In genomic region chr11:85334778-85335177, GRCm38 (mm10) we compare ENCODE assay signal across 9 mouse cellular contexts. TPM values are rescaled to one million over a fixed set of nuclear protein-coding genes. Genes with fewer than 3 reads are reported as not detected.
DNase-seq lines count a peak whose midpoint lies in the region; ATAC-seq and TF ChIP-seq lines count a peak whose summit lies in the region.
"Had no signal": no experiment of that assay in that cellular context is flagged by ENCODE, and none has a peak within 500 bp of the region (broad histone marks: within the 10 kb centered on the region; RNA-seq: fewer than 3 reads in every experiment).

No protein-coding gene starts in this region.

- peak; percentile 75 for TF ChIP-seq CTCF in stomach, postnatal 0 days (IDR thresholded peaks at IDR 0.05; ENCODE audit: low read depth)

- H3K9ac ChIP-seq in forebrain, embryonic 15.5 days (replicated peaks), result no peak overlapping the region
- H3K9ac ChIP-seq in neural tube, embryonic 11.5 days (ENCODE audit: low read length), result no peak overlapping the region
- H3K9ac ChIP-seq in neural tube, embryonic 15.5 days (replicated peaks), result no peak overlapping the region
- H3K9ac ChIP-seq in liver, embryonic 13.5 days, result no peak overlapping the region
- no peak overlapping the region for H3K9ac ChIP-seq in stomach, postnatal 0 days (ENCODE audit: low read length)
- H3K9ac ChIP-seq: midbrain, embryonic 12.5 days had no signal

- no peak for TF ChIP-seq EP300 in stomach, postnatal 0 days (optimal IDR thresholded peaks at IDR 0.05)

- DNase-seq in forebrain, embryonic 10.5 days (ENCODE audit: extremely low spot score, low spot score), result peak; percentile 21
- peak; percentile 33 for DNase-seq in neural tube, embryonic 11.5 days (ENCODE audit: low spot score)
- DNase-seq in cerebellum, adult 11-12 months, result peak; percentile 56
- peak; percentile 40 for DNase-seq in gastrocnemius, postnatal 14 days
- peak; percentile 38 for DNase-seq in liver, embryonic 13.5 days
- peak; percentile 69 for DNase-seq in stomach, postnatal 0 days (ENCODE audit: low spot score)

- intact Hi-C loops in gastrocnemius, postnatal 14 days (cut with DNase I; ENCODE audit: low total_unique reads), result no loop called here

- no peak overlapping the region for H3K27ac ChIP-seq in forebrain, embryonic 10.5 days
- no peak overlapping the region for H3K27ac ChIP-seq in forebrain, embryonic 15.5 days (replicated peaks)
- H3K27ac ChIP-seq in neural tube, embryonic 11.5 days (ENCODE audit: low read depth, low read length), result no peak overlapping the region
- H3K27ac ChIP-seq in neural tube, embryonic 15.5 days (replicated peaks), result no peak overlapping the region
- H3K27ac ChIP-seq in liver, embryonic 13.5 days, result no peak overlapping the region
- H3K27ac ChIP-seq in stomach, postnatal 0 days (replicated peaks), result no peak overlapping the region
- H3K27ac ChIP-seq: midbrain, embryonic 12.5 days had no signal

- 62% methylated on average over 4 of the region's 4 CpGs for WGBS in forebrain, embryonic 10.5 days
- 49% methylated on average over 4 of the region's 4 CpGs for WGBS in forebrain, embryonic 15.5 days
- 45% methylated on average over 4 of the region's 4 CpGs for WGBS in neural tube, embryonic 11.5 days
- 43% methylated on average over 4 of the region's 4 CpGs for WGBS in neural tube, embryonic 15.5 days
- WGBS in liver, embryonic 13.5 days (ENCODE audit: insufficient replicate concordance), result 51% methylated on average over 4 of the region's 4 CpGs
- 40% methylated on average over 4 of the region's 4 CpGs for WGBS in stomach, postnatal 0 days

- no peak overlapping the region for H3K4me2 ChIP-seq in forebrain, embryonic 15.5 days (replicated peaks)
- H3K4me2 ChIP-seq in neural tube, embryonic 11.5 days (ENCODE audit: low read depth), result no peak overlapping the region
- no peak overlapping the region for H3K4me2 ChIP-seq in neural tube, embryonic 15.5 days
- H3K4me2 ChIP-seq in liver, embryonic 13.5 days, result no peak overlapping the region
- no peak overlapping the region for H3K4me2 ChIP-seq in stomach, postnatal 0 days (replicated peaks; ENCODE audit: low read depth)
- H3K4me2 ChIP-seq: midbrain, embryonic 12.5 days had no signal

- ATAC-seq in forebrain, embryonic 15.5 days (replicated peaks), result no peak
- no peak for ATAC-seq in neural tube, embryonic 11.5 days (ENCODE audit: insufficient read depth, low FRiP score, low TSS enrichment)
- no peak for ATAC-seq in neural tube, embryonic 15.5 days (ENCODE audit: low FRiP score)
- no peak for ATAC-seq in liver, embryonic 13.5 days (ENCODE audit: low read depth)
- peak; percentile 56; the same call in 1 of the 2 replicates for ATAC-seq in stomach, postnatal 0 days (ENCODE audit: low FRiP score, low TSS enrichment)

- peaks cover 99% of the 10 kb centered on the region for H3K36me3 ChIP-seq in forebrain, embryonic 10.5 days (replicated peaks)
- H3K36me3 ChIP-seq in forebrain, embryonic 15.5 days, result peaks cover 38% of the 10 kb centered on the region
- H3K36me3 ChIP-seq in neural tube, embryonic 11.5 days (ENCODE audit: control insufficient read depth, insufficient read depth, low read length), result no peaks in the 10 kb centered on the region; the same call in 1 of the 2 replicates
- H3K36me3 ChIP-seq in neural tube, embryonic 15.5 days, result peaks cover 31% of the 10 kb centered on the region
- peaks cover 80% of the 10 kb centered on the region for H3K36me3 ChIP-seq in liver, embryonic 13.5 days
- H3K36me3 ChIP-seq in stomach, postnatal 0 days (ENCODE audit: control insufficient read depth, insufficient read depth, low read length), result peaks cover 10% of the 10 kb centered on the region; the same call in 1 of the 2 replicates

- H3K27me3 ChIP-seq in forebrain, embryonic 10.5 days (ENCODE audit: poor library complexity, severe bottlenecking), result no peaks in the 10 kb centered on the region
- H3K27me3 ChIP-seq in forebrain, embryonic 15.5 days, result no peaks in the 10 kb centered on the region
- H3K27me3 ChIP-seq in neural tube, embryonic 11.5 days (ENCODE audit: control insufficient read depth, insufficient read depth, low read length), result no peaks in the 10 kb centered on the region
- H3K27me3 ChIP-seq in neural tube, embryonic 15.5 days (replicated peaks), result no peaks in the 10 kb centered on the region
- H3K27me3 ChIP-seq in liver, embryonic 13.5 days, result no peaks in the 10 kb centered on the region
- H3K27me3 ChIP-seq in stomach, postnatal 0 days (ENCODE audit: control insufficient read depth, insufficient read depth, low read length), result no peaks in the 10 kb centered on the region
- H3K27me3 ChIP-seq: midbrain, embryonic 12.5 days had no signal

- H3K9me3 ChIP-seq in forebrain, embryonic 10.5 days, result no peaks in the 10 kb centered on the region
- H3K9me3 ChIP-seq in forebrain, embryonic 15.5 days, result no peaks in the 10 kb centered on the region
- no peaks in the 10 kb centered on the region for H3K9me3 ChIP-seq in neural tube, embryonic 11.5 days (ENCODE audit: control insufficient read depth, low read length)
- H3K9me3 ChIP-seq in neural tube, embryonic 15.5 days (replicated peaks), result no peaks in the 10 kb centered on the region
- no peaks in the 10 kb centered on the region for H3K9me3 ChIP-seq in liver, embryonic 13.5 days (replicated peaks)
- no peaks in the 10 kb centered on the region for H3K9me3 ChIP-seq in stomach, postnatal 0 days (ENCODE audit: control insufficient read depth, low read length)
- H3K9me3 ChIP-seq: midbrain, embryonic 12.5 days had no signal

- H3K4me3 ChIP-seq in forebrain, embryonic 10.5 days, result no peak overlapping the region
- no peak overlapping the region for H3K4me3 ChIP-seq in forebrain, embryonic 15.5 days
- H3K4me3 ChIP-seq in neural tube, embryonic 11.5 days (ENCODE audit: low read depth, low read length), result no peak overlapping the region
- H3K4me3 ChIP-seq in neural tube, embryonic 15.5 days (replicated peaks), result no peak overlapping the region
- no peak overlapping the region for H3K4me3 ChIP-seq in liver, embryonic 13.5 days (replicated peaks)
- no peak overlapping the region for H3K4me3 ChIP-seq in stomach, postnatal 0 days (ENCODE audit: low read depth, low read length)
- H3K4me3 ChIP-seq: midbrain, embryonic 12.5 days had no signal

- H3K4me1 ChIP-seq in forebrain, embryonic 10.5 days, result no peaks in the 10 kb centered on the region
- H3K4me1 ChIP-seq in forebrain, embryonic 15.5 days, result peaks cover 4% of the 10 kb centered on the region; the same call in 1 of the 2 replicates
- H3K4me1 ChIP-seq in neural tube, embryonic 11.5 days (ENCODE audit: control insufficient read depth, insufficient read depth, low read length), result no peaks in the 10 kb centered on the region
- no peaks in the 10 kb centered on the region for H3K4me1 ChIP-seq in neural tube, embryonic 15.5 days
- H3K4me1 ChIP-seq in liver, embryonic 13.5 days (replicated peaks), result peaks cover 23% of the 10 kb centered on the region
- no peaks in the 10 kb centered on the region for H3K4me1 ChIP-seq in stomach, postnatal 0 days (replicated peaks; ENCODE audit: control insufficient read depth, insufficient read depth)
- H3K4me1 ChIP-seq: midbrain, embryonic 12.5 days had no signal

RNA-seq across cellular contexts. Expression of gene Bcas3, which starts 18.2 kb away (rescaled TPM):
- polyA plus RNA-seq in forebrain, embryonic 10.5 days (2016; fragmentation: Nextera tagmentation; extraction: Ambion mirVana), result 18.7 and 19.6 TPM in 2 replicates
- 25.3 and 30.1 TPM in 2 replicates for polyA plus RNA-seq in forebrain, embryonic 15.5 days (2015; fragmentation: Nextera tagmentation; extraction: Ambion mirVana)
- 42.2 and 44.3 TPM in 2 replicates for polyA plus RNA-seq in neural tube, embryonic 11.5 days (2014; fragmentation: Nextera tagmentation; extraction: Ambion mirVana)
- 30.0 and 31.6 TPM in 2 replicates for polyA plus RNA-seq in neural tube, embryonic 15.5 days (2015; fragmentation: Nextera tagmentation; extraction: Ambion mirVana)
- total RNA-seq in gastrocnemius, postnatal 14 days (2021), result 10 to 100 TPM; 25.3 to 28.5 TPM
- 13.6 and 16.4 TPM in 2 replicates for polyA plus RNA-seq in liver, embryonic 13.5 days (2015; fragmentation: Nextera tagmentation; extraction: Ambion mirVana)
- 16.5 and 20.4 TPM in 2 replicates for polyA plus RNA-seq in stomach, postnatal 0 days (2015; fragmentation: Nextera tagmentation; extraction: Ambion mirVana)

RNA-seq across cellular contexts. Expression of gene Ppm1d, which starts 23.7 kb away (rescaled TPM):
- 20.6 and 20.9 TPM in 2 replicates for polyA plus RNA-seq in forebrain, embryonic 10.5 days (2016; fragmentation: Nextera tagmentation; extraction: Ambion mirVana)
- 25.3 and 26.4 TPM in 2 replicates for polyA plus RNA-seq in forebrain, embryonic 15.5 days (2015; fragmentation: Nextera tagmentation; extraction: Ambion mirVana)
- polyA plus RNA-seq in neural tube, embryonic 11.5 days (2014; fragmentation: Nextera tagmentation; extraction: Ambion mirVana), result 28.0 and 29.9 TPM in 2 replicates
- 16.0 and 16.5 TPM in 2 replicates for polyA plus RNA-seq in neural tube, embryonic 15.5 days (2015; fragmentation: Nextera tagmentation; extraction: Ambion mirVana)
- total RNA-seq in gastrocnemius, postnatal 14 days (2021), result 1 to 10 TPM; 6.5 to 8.0 TPM
- 21.8 and 22.7 TPM in 2 replicates for polyA plus RNA-seq in liver, embryonic 13.5 days (2015; fragmentation: Nextera tagmentation; extraction: Ambion mirVana)
- 11.0 and 12.4 TPM in 2 replicates for polyA plus RNA-seq in stomach, postnatal 0 days (2015; fragmentation: Nextera tagmentation; extraction: Ambion mirVana)
